Mouse (Mus musculus): Measurements from ENCODE around the gene Lrrc20.

GRCm38 (mm10) chr10:61479461-61479860, 3.9 kb downstream of the Lrrc20 start:
- TF ChIP-seq TAL1 (conservative IDR thresholded peaks at IDR 0.05; ENCODE audit: low read depth, low read length) (no peak), CTCF (IDR thresholded peaks at IDR 0.05; ENCODE audit: low read depth, low read length) (no peak), POLR2AphosphoS5 (IDR thresholded peaks at IDR 0.05; ENCODE audit: insufficient replicate concordance, low read depth, low read length) (no peak)
